Mouse (Mus musculus): ENCODE measurements around the gene Prkd2. TPM values are rescaled to one million over a fixed set of nuclear protein-coding genes. Genes with fewer than 3 reads are reported as not detected.

Prkd2 gene
- polyA plus RNA-seq, 1 experiment: 4.7 TPM

DNA sequence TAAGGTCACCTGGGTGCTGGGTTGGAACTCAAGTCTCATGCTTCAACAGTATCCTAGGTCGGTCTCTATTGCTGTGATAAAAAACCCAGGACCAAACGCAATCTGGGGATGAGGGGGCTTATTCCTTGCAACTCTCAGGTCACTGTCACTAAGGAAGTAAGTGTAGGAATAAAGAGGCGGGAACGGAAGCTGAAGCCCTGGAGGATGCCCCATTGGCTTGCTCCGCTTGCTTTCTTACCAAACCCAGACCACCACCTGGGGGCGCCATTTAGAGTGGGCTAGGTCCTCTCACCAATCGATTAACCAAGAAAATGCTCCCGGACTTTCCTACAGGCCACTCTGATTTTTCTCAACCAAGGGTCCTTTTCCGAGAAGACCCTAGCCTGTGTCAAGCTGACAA is 34.8 kb upstream of the Prkd2 start:
- H3K36me3 ChIP-seq (ENCODE audit: control insufficient read depth, insufficient read depth): no peaks in the 10 kb centered on the region
- H3K4me2 ChIP-seq (ENCODE audit: low read depth): no peak overlapping the region
- TF ChIP-seq REST (IDR thresholded peaks at IDR 0.05; ENCODE audit: insufficient read depth, insufficient read length) (no peak), POLR2A (IDR thresholded peaks at IDR 0.05; ENCODE audit: insufficient read length, low read depth) (no peak), USF1 (IDR thresholded peaks at IDR 0.05; ENCODE audit: low read depth) (no peak), TCF3 (IDR thresholded peaks at IDR 0.05; ENCODE audit: insufficient read length, low read depth) (no peak), MAX (IDR thresholded peaks at IDR 0.05; ENCODE audit: low read depth) (no peak)
- no peak overlapping the region for H3ac ChIP-seq (ENCODE audit: control insufficient read depth, insufficient read length)
- H3K79me2 ChIP-seq (ENCODE audit: control insufficient read depth, insufficient read depth): no peaks in the 10 kb centered on the region
- no peaks in the 10 kb centered on the region for H3K27me3 ChIP-seq (ENCODE audit: control insufficient read depth, insufficient read depth, insufficient read length)
- H3K4me3 ChIP-seq: no peak overlapping the region

DNA sequence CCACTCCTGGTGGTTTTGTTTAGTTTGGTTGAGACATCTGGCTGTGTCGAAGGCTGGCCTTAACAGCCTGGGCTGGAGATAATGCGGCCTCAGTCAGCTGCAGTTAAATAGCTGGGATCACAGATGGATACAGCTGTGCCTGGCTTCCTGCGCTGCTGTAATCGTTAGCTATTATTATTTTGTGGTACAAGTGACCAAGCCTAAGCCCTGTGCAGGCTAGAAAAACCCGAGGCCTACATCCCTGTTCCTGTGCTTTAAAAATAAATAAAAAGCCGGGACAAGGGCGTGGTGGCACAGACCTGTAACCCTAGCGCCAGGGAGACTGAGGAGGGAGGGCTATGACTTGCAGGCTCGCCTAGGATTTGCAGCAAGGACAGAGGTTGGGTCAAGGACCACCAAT is 34.1 kb upstream of the Prkd2 start:
- no peak for TF ChIP-seq E2F4 (IDR thresholded peaks at IDR 0.05; ENCODE audit: insufficient read depth)
- Histone ChIP-seq H3K79me2 (ENCODE audit: control insufficient read depth, insufficient read depth) (no peaks in the 10 kb centered on the region), H3K27me3 (ENCODE audit: control insufficient read depth, insufficient read depth, insufficient read length) (no peaks in the 10 kb centered on the region), H3K36me3 (ENCODE audit: control insufficient read depth, insufficient read depth) (no peaks in the 10 kb centered on the region), H3K4me3 (no peak overlapping the region), H3K4me2 (ENCODE audit: low read depth) (no peak overlapping the region), H3ac (ENCODE audit: control insufficient read depth, insufficient read length) (no peak overlapping the region)

- H3ac ChIP-seq (ENCODE audit: control insufficient read depth, insufficient read length): no peak overlapping the region
- H3K27me3 ChIP-seq (ENCODE audit: control insufficient read depth, insufficient read depth, insufficient read length): no peaks in the 10 kb centered on the region
- TF ChIP-seq USF1 (IDR thresholded peaks at IDR 0.05; ENCODE audit: low read depth) (no peak), SRF (IDR thresholded peaks at IDR 0.05; ENCODE audit: control insufficient read depth, insufficient read length, low read depth) (no peak), POLR2AphosphoS2 (IDR thresholded peaks at IDR 0.05; ENCODE audit: insufficient read length, low read depth) (no peak), MAX (IDR thresholded peaks at IDR 0.05; ENCODE audit: low read depth) (no peak)
- H3K4me3 ChIP-seq: no peak overlapping the region
- no peak overlapping the region for H3K4me2 ChIP-seq (ENCODE audit: low read depth)
- peaks cover 4% of the 10 kb centered on the region for H3K36me3 ChIP-seq (ENCODE audit: control insufficient read depth, insufficient read depth)
- H3K79me2 ChIP-seq (ENCODE audit: control insufficient read depth, insufficient read depth): no peaks in the 10 kb centered on the region
These were observed 33.0 kb upstream of the Prkd2 start for GRCm38 (mm10) chr7:16809739-16810138.

DNA sequence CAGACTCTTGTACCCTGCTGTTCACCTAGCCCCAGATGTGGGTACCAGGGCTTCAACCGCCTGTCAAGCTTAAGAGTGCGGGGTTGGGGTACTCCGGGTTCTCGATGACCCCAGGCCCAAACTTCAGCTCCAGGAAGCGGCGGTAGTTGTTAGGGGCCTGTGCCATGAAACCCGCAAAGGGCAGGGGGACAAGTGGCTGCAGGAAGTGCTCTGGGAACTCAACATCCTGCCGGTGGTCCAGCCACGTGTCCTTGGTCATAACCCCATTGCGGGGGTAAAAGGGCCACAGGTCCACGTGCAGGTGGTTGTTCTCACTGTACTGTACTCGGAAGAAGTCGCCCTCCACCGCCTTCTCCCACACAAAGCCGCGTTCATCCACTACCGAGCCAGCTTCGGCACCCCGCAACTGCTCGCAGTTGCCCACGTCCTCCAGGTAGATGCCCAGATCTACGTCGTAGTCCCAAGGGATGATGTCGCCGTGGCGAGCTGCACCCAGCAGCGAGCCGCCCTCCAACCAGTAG is 32.2 kb upstream of the Prkd2 start:
- peaks cover 4% of the 10 kb centered on the region for H3K36me3 ChIP-seq (ENCODE audit: control insufficient read depth, insufficient read depth)

GRCm38 (mm10) chr7:16810920-16811648 is 31.6 kb upstream of the Prkd2 start:
- H3K4me3 ChIP-seq: no peak overlapping the region
- H3K36me3 ChIP-seq (ENCODE audit: control insufficient read depth, insufficient read depth): peaks cover 4% of the 10 kb centered on the region

More for the DNA sequence above, 32.2 kb upstream of the Prkd2 start:
- TF ChIP-seq USF1 (IDR thresholded peaks at IDR 0.05; ENCODE audit: low read depth) (no peak), MYOD1 (IDR thresholded peaks at IDR 0.05; ENCODE audit: control insufficient read depth in 1 of 3, insufficient read length in 2 of 3, low read depth in 2 of 3) (no peak), TCF12 (IDR thresholded peaks at IDR 0.05; ENCODE audit: insufficient read depth, poor library complexity, severe bottlenecking) (no peak), E2F4 (IDR thresholded peaks at IDR 0.05; ENCODE audit: insufficient read depth) (no peak), MYOG (IDR thresholded peaks at IDR 0.05; ENCODE audit: control insufficient read depth in 1 of 3, insufficient read depth in 1 of 3, insufficient read length in 2 of 3, low read depth in 2 of 3) (no peak), CEBPB (IDR thresholded peaks at IDR 0.05; ENCODE audit: insufficient read depth, poor library complexity, severe bottlenecking) (no peak), SRF (IDR thresholded peaks at IDR 0.05; ENCODE audit: control insufficient read depth, insufficient read length, low read depth) (no peak), POLR2A (IDR thresholded peaks at IDR 0.05; ENCODE audit: insufficient read length, low read depth) (no peak), REST (IDR thresholded peaks at IDR 0.05; ENCODE audit: insufficient read depth, insufficient read length) (no peak)
- no peak overlapping the region for H3ac ChIP-seq (ENCODE audit: control insufficient read depth, insufficient read length)
- H3K79me2 ChIP-seq (ENCODE audit: control insufficient read depth, insufficient read depth): peaks cover under 1% of the 10 kb centered on the region
- H3K4me3 ChIP-seq: no peak overlapping the region
- no peak overlapping the region for H3K4me2 ChIP-seq (ENCODE audit: low read depth)
- no peaks in the 10 kb centered on the region for H3K27me3 ChIP-seq (ENCODE audit: control insufficient read depth, insufficient read depth, insufficient read length)

More at GRCm38 (mm10) chr7:16810920-16811648, 31.6 kb upstream of the Prkd2 start:
- H3ac ChIP-seq (ENCODE audit: control insufficient read depth, insufficient read length): no peak overlapping the region
- TF ChIP-seq REST (IDR thresholded peaks at IDR 0.05; ENCODE audit: insufficient read depth, insufficient read length) (no peak), USF1 (IDR thresholded peaks at IDR 0.05; ENCODE audit: low read depth) (no peak), POLR2A (IDR thresholded peaks at IDR 0.05; ENCODE audit: insufficient read length, low read depth) (no peak), MYOD1 (IDR thresholded peaks at IDR 0.05; ENCODE audit: control insufficient read depth in 1 of 3, insufficient read length in 2 of 3, low read depth in 2 of 3) (no peak), POLR2AphosphoS2 (IDR thresholded peaks at IDR 0.05; ENCODE audit: insufficient read length, low read depth) (no peak), MAX (IDR thresholded peaks at IDR 0.05; ENCODE audit: low read depth) (no peak), TCF12 (IDR thresholded peaks at IDR 0.05; ENCODE audit: insufficient read depth, poor library complexity, severe bottlenecking) (no peak), MYOG (IDR thresholded peaks at IDR 0.05; ENCODE audit: control insufficient read depth in 1 of 3, insufficient read depth in 1 of 3, insufficient read length in 2 of 3, low read depth in 2 of 3) (no peak), E2F4 (IDR thresholded peaks at IDR 0.05; ENCODE audit: insufficient read depth) (no peak), SRF (IDR thresholded peaks at IDR 0.05; ENCODE audit: control insufficient read depth, insufficient read length, low read depth) (no peak)
- H3K79me2 ChIP-seq (ENCODE audit: control insufficient read depth, insufficient read depth): peaks cover 4% of the 10 kb centered on the region
- no peak overlapping the region for H3K4me2 ChIP-seq (ENCODE audit: low read depth)
- H3K27me3 ChIP-seq (ENCODE audit: control insufficient read depth, insufficient read depth, insufficient read length): no peaks in the 10 kb centered on the region
